Mouse (Mus musculus) spleen, postnatal 4 days (tissue): ENCODE results near the gene Podxl.
"Not testable (repeated sequence)": the region's sequence is repeated elsewhere in the genome, so short reads cannot be mapped to it uniquely, and the experiment has no call there.

Experiments
- DNase-seq, 2 experiments: peaks; one replicate each; pipeline ENCODE4 v3.0.0; 2022; ENCODE audit warnings: low spot score in 2 of 2

The Podxl gene

GRCm38 (mm10) chr6:31568070-31568595, 4.4 kb upstream of the Podxl start:
- DNase-seq, result no peak

GRCm38 (mm10) chr6:31567200-31567599, 3.4 kb upstream of the Podxl start:
- DNase-seq, result no peak

GRCm38 (mm10) chr6:31564901-31565391, 1.2 kb upstream of the Podxl start:
- DNase-seq, result no peak

GRCm38 (mm10) chr6:31564182-31564531, 376 bp upstream of the Podxl start:
- DNase-seq, result no peak

- DNase-seq, result no peak
These were observed 1.3 kb downstream of the Podxl start for GRCm38 (mm10) chr6:31562371-31563080.

- not testable (repeated sequence) for DNase-seq
These were observed 1.8 kb downstream of the Podxl start for GRCm38 (mm10) chr6:31561948-31562347.

GRCm38 (mm10) chr6:31560138-31560959, 3.4 kb downstream of the Podxl start:
- DNase-seq, result no peak

- DNase-seq, result no peak
These were observed 7.2 kb downstream of the Podxl start for GRCm38 (mm10) chr6:31556460-31557100.

GRCm38 (mm10) chr6:31550876-31551532, 12.8 kb downstream of the Podxl start:
- no peak for DNase-seq

GRCm38 (mm10) chr6:31549361-31550051, 14.3 kb downstream of the Podxl start:
- no peak for DNase-seq

- DNase-seq, result no peak
These were observed 19.5 kb downstream of the Podxl start for GRCm38 (mm10) chr6:31544318-31544717.

- no peak for DNase-seq
These were observed 23.8 kb downstream of the Podxl start for GRCm38 (mm10) chr6:31540018-31540417.

GRCm38 (mm10) chr6:31538112-31538511, 25.7 kb downstream of the Podxl start:
- DNase-seq, result no peak

GRCm38 (mm10) chr6:31537193-31537592, 26.6 kb downstream of the Podxl start:
- no peak for DNase-seq

- no peak for DNase-seq
These were observed 29.1 kb downstream of the Podxl start for GRCm38 (mm10) chr6:31534705-31535104.

- no peak for DNase-seq
These were observed 31.9 kb downstream of the Podxl start for GRCm38 (mm10) chr6:31531880-31532279.

GRCm38 (mm10) chr6:31528339-31528738, 35.4 kb downstream of the Podxl start:
- no peak for DNase-seq

- DNase-seq, result peak; percentile 66 to 79
These were observed 35.9 kb downstream of the Podxl start for GRCm38 (mm10) chr6:31527897-31528296.

GRCm38 (mm10) chr6:31526929-31527328, 36.9 kb downstream of the Podxl start:
- DNase-seq, result no peak

GRCm38 (mm10) chr6:31525231-31525900, 38.4 kb downstream of the Podxl start:
- peak; percentile 61 to 81 for DNase-seq
